Mouse (Mus musculus) hematopoietic stem cell, adult 5-6 weeks (primary cell): Measurements from ENCODE around the gene Ostf1. TPM values are rescaled to one million over a fixed set of nuclear protein-coding genes. Genes with fewer than 3 reads are reported as not detected.
"Not testable (repeated sequence)": the region's sequence is repeated elsewhere in the genome, so short reads cannot be mapped to it uniquely, and the experiment has no call there.

ENCODE experiments used
- ATAC-seq, 2 experiments: fragments of 125-278 bp in 1 of 2; replicated peaks in 1 of 2; 2 replicates each; pipeline ENCODE4 v1.8.0; 2016 to 2017; ENCODE audit warnings: inconsistent platforms in 2 of 2, mild to moderate bottlenecking in 2 of 2, moderate number of reproducible peaks in 2 of 2, low read depth in 1 of 2, moderate TSS enrichment in 1 of 2; ENCODE audit not compliant: low FRiP score in 2 of 2, poor library complexity in 2 of 2, severe bottlenecking in 2 of 2, insufficient read depth in 1 of 2, low TSS enrichment in 1 of 2
- total RNA-seq: library from RNA; stranded (forward); fragments of 172-1452, 232-1000 nt; gene quantifications from 2 replicates; pipeline ENCODE4 v1.2.3, GENCODE M21; 2017

Ostf1 gene
- total RNA-seq, 1 experiment from 2014 or later = 105 TPM

DNA sequence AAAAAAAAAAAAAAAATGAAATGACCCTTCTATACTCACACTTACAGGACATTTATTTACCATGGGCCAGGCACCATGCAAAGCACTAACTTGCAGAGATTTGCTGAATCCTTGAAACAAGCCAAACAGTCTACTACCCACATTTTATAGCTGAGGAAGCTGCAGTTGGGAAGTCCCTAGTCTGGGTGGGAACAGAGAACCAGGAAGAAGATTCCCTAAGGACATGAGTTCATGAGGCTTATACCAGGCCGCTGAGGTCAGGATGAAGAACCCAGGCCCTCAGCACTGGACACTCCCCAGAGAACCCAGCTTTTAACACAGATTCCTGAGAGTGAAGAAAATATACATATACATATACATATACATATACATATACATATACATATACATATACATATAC is 14.1 kb downstream of the Ostf1 start:
- ATAC-seq = no peak

DNA sequence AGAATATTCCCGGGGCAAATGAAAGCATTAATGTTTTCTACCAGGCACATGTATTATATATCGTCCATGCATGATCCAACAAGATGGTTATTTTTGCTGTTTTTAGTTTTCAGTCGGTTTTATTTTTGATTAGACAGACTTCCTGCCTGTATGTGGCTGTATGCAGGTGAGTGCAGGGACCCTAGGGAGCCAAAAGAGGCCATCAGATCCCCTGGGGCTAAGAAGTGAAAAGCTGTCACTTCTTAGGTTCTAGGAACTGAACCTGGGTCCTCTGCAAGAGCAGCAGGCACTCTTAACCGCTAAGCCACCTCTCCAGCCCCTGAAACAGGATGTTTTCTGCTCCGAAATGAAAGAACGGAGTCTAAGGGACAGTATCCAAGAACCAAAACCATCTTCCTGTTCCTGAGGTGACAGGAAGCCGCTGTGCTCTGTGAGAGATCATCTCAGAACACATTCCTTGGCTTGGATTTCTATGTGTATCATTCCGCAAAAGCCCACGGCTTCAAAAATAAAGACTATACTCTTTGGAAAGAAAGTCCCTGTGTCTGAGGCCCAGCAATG is 15.9 kb downstream of the Ostf1 start:
- peak; percentile 22 to 29; a peak in 3 of 4 replicates for ATAC-seq

DNA sequence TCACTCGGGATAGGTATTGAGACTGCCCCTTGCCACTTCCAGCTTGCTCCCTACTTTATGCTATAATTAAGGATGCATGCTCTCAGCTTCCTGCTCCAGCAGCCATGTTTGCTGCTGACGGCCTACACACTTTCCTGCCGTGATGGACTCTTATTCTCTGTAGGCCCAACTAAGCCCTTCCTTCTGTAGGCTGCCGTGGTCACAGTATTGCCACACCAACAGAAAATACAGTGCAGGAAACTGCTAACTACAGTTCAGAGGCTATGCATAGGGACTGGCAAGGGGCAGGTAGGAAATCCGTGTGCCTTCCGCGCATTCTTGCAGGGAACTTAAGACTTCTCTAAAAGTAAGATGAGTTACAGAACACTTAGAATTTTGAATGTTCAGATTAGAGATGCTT is 17.3 kb downstream of the Ostf1 start:
- ATAC-seq = peak; percentile 17 to 26; a peak in 2 of 4 replicates

DNA sequence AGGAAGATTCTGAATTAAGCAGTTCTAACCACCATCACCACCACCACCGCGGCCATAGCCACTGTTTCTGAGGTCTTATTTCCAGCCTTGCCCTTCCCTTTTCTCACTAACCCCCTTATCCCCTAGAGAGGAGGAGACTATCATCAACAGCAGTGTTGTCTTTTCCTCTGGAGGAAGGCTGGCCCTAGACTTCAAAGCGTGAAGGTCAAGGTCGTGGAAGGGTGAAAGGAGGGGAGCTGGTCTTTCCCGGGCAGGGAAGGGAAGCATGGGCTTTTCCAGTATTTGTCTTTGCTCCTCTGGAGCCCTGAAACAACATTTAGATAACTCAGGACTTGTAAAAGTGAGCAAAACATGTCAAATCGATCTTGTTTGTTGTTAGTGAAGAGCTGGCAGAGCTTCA is 22.6 kb downstream of the Ostf1 start:
- no peak for ATAC-seq

DNA sequence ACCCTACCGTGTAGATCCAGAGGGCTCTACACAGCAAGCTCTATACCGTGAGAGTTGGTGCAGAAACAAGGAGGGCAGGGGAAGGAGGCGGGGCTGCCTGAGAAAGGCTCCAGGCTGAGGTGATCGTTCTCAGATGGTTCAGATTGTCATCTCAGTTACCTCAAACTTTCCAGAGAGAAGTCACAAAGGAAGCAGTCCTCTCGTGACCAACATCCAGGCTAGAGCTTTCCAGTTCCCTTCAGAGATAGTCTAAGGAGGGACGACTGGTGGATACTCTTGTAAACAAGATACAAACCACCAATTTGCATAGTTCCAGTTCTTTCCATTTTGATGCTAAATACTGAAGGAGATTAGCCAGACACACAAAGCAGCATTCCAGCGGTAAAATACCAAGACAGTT is 23.7 kb downstream of the Ostf1 start:
- 0 out of 4 replicates have a peak, but pooled peaks of 1 of the 2 experiments have one; percentile 15 for ATAC-seq

DNA sequence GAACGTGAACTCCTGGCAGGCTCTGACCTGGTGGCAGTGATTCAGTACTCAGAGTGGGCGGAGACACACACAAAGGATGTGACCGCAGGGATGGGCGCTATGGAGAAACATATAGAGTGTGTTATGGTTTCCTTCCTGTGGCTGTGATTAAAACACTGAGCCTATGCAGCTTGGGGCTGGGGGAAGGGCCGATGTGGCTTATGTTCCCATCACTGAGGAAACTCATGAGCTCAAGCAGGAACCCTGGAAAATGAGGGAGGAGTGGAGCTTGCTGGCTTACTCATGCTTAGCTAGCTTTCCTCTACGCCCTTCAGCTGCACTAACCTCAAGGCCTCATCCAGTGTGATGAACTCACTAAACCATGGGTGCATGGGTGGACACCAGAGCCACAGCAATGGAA is 28.6 kb downstream of the Ostf1 start:
- ATAC-seq = peak in 1 of 2 experiments; percentile 65; a peak in 1 of 4 replicates

DNA sequence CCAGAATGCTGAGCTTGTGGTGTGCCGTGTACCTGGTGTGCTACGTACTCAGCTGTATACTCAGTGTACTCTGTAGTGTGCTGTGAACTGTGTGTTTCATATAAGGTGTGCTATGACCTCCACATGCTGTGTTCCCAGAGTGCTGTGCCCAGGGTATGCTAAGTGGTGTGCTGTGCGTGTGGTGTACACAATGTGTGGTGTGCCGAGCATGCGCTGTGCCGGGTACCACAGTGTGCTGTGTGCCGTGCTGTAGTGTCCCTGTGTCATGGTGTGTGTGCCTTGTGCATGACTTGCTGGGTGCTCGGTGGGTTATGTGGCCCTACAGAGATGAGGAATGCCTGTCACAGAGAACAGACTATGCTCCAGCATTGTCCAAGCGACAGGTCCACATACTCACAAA is 31.0 kb downstream of the Ostf1 start:
- ATAC-seq = no peak

DNA sequence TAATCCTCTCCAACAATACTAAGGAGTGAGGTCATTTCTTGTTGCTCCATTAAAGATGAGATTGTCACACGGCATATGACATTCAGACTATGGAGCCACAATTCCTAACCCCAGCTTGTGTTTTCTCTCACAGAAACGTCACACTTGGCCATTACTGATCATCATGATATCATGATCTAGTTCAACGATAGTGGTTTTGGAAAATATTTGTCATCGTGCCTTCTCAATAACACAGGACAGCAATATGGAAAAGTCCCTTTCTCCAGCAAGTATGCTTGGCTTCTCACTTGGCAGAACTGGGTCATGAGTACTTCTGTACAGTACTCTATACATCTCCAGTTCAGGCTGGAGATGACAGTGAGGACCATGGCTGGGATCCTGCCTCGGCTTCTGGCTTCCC is 32.0 kb downstream of the Ostf1 start:
- ATAC-seq = no peak

DNA sequence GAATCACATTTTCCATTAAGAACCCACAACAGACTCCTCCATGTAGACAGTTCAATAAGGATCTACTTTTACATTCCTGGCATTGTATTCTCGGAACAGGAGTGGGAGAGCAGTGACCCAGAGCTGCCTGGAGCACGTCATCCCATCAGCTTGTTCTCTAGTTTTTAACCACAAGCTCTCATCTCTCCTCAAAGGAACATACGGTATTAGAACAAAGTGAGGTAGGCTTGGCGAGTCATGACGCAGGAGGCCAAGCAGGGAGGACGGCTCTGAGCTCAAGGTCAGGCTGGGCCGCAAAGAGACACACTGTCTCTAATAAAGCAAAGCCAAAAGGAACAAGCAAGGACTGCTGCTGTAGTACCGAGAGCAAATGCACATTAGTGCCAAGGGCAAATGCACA is 32.6 kb downstream of the Ostf1 start:
- no peak for ATAC-seq

DNA sequence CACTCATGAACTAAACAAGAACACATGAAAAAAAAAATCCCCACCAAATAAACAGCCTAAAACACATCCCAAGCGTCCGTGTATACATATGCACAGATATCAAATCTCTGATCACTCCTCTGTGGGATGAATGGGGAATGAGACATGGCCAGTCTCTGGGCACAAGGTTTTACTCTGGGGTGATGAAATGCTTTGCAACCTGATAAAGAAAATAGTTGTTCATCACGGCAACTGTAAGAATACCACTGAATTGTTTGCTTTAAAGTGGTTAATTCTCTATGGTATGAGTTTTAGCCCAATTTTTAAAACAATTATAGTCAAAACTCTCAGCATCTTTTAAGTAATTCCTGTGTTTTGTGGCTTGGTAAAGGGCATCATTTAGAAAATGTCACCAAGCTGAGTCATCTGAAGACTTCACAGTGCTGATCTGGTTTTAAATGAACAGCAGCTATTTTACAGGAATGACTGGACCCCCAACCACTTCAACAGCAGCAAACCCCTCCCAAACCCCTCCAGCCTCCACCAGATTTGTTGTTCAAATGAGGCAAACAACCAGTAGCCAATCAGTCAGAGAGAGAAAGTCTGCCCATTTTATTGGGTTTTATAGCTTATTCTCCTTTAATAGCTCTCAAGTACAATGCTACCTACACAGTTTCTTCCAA is 33.2 kb downstream of the Ostf1 start:
- no peak for ATAC-seq

DNA sequence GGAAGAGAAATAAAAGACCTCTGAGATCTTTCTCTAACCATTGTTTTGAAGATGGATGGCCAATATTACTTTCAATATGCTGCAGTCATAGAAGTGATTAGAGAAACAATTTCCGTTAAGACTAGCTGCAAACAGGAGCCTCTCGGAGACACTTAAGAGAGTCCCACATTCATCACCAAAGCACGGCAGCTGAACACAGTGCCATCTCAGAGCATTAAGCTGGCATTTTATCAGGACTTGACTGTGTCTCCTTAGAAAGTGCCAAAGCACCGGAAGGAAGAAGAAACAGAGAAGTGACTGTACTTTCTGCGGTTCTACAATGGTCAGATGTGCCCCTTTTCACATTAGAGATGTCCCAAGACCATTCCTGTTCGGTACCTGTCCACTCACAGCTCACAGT is 33.9 kb downstream of the Ostf1 start:
- no peak for ATAC-seq

DNA sequence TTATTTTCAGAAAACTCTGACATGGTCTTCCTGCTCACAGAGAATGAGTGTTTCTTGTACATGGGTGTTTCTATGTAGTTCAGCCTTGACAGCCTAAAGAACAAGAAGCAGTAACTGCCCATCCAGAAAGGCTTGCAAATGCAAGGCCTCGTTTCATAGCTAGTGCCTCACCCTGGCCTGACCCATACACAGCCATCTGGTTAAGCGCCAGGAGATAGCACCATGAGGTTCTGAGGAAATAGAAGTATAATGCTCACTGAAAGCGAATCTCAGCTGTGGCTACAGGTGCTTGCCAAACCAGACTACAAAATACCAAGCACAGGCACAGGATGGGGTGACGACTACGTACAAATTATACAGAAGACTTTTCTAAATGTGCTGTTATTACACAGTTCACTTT is 34.7 kb downstream of the Ostf1 start:
- no peak for ATAC-seq

DNA sequence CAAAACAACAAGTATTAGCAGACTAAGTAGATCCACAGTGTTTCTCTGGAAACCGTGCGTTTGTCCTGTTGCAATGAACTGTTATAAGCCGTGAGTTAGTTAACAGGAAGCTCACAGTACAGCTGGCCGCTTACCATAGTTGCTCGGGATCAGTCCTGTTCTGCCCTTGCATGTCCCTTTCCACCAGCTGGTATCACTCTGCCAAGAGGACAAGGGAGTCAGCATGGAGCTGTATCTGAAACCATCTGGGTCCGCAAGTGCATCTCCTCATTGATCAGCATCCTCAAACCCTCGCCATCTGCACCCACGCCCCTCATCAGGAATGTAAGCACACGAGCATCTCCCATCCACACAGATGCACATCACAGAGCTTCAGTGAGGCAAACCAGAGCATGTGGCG is 37.9 kb downstream of the Ostf1 start:
- no peak for ATAC-seq

DNA sequence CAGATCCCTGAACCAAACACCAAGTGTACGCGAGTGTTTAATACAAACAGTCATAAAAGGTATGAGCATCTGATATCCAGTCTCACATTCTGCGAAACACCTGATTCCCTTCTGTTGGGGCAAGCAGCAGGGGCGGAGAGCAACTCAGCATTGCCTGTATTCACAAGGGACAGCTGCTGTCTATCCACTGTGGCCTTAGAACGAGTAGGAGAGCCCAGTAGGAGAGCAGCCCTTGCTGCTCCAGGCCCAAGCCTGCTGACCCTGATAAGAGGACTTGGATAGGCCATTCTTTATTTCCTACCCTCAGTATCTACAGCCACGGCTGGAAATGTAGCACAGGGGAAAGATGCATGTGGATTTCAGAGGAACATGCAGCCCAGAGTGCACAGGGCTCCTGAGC is 38.7 kb downstream of the Ostf1 start:
- no peak for ATAC-seq

DNA sequence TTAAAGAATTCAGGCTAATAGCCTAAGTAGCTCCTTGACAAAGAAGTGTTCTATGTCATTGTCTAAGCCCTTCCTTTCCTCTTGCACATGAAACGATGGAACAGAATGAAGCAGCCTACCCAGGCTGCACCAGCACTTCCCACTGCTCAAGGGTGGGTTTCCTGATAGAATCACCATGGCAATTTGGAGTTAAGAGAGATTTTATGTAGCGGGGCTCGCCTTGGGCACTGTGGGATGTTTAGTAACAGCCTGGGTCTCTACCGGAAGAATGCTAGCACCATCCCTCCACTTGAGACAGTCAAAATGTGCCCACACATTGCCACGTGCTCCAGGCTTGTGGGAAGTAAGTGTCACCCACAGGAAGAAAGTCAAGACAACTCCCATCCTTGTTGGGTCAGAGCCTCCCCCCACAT is 40.7 kb downstream of the Ostf1 start:
- peak; percentile 52 to 66; a peak in 3 of 4 replicates for ATAC-seq

DNA sequence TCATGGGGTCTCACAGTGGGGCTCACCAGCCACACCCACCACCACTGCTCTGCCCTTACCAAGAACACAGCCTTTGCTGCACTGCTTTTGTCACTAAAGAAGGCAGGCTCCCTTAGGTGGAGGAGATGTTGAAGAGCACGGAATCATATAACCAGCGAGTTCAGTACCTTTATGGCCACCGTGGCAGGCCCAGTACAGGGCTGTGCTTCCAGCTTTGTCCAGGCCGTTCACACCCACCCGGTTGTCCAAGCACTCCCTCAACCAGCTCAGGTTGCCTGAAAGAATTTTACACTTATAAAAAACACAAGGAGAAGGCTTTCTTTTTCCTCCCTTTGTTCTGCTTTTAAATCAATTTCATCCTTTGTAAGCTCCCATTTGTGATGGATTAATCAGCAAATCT is 41.4 kb downstream of the Ostf1 start:
- no peak for ATAC-seq

DNA sequence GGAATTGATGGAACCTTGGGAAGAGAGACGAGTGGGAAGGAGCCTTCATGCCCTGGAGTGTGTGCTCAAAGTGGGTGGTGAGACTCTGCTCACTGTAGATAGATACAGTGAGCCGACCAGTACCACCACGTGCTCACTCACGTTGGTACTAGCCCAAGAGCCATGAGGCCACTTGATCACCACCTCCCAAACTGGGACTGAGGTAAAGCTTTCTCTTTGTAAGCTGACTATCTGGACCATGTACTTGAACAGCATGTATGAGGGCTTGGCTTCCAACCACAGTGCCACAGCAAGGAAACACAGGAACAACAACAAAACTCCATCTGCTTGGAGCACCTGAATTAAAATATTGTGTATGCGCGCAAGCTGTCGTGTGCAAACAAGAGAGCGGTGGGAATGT is 42.3 kb downstream of the Ostf1 start:
- ATAC-seq = no peak

DNA sequence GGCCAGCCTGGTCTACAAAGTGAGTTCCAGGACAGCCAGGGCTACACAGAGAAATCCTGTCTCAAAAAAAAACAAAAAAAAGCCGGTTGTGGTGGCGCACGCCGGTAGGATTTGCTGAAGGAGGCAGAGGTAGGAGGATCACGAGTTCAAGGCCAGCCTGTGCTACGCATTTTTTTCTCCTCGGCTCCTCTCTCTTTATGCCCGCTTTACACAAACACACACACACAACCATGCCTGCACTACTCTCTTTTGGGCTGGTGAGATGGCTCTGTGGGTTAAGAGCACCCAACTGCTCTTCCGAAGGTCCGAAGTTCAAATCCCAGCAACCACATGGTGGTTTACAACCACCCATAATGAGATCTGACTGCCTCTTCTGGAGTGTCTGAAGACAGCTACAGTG is 42.8 kb downstream of the Ostf1 start:
- not testable (repeated sequence) for ATAC-seq

DNA sequence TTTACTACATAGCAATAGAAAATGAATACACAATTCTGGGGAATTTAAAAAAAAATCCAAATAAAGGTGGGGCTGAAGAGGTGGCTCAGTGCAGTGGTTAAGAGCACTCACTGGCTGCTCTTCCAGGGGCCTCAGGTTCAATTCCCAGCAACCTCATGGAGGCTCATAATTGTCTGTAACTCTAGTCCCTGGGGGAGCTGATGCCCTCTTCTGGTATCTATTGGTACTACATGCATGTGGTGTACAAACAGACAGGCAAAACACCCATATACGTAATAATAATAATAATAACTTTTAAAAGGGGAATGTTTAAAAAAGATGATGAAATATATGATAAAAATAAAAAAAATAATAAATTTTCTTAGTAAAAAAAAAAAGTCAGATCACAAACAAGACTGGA is 43.4 kb downstream of the Ostf1 start:
- ATAC-seq = no peak
